Mouse (Mus musculus): ENCODE data around the gene Hrc. TPM values are rescaled to one million over a fixed set of nuclear protein-coding genes. Genes with fewer than 3 reads are reported as not detected.
A peak's percentile ranks its signal among the peaks of the same experiment; 100 is the strongest.

Hrc gene
- polyA plus RNA-seq, 1 experiment from 2014 or later = 0.86 TPM

DNA sequence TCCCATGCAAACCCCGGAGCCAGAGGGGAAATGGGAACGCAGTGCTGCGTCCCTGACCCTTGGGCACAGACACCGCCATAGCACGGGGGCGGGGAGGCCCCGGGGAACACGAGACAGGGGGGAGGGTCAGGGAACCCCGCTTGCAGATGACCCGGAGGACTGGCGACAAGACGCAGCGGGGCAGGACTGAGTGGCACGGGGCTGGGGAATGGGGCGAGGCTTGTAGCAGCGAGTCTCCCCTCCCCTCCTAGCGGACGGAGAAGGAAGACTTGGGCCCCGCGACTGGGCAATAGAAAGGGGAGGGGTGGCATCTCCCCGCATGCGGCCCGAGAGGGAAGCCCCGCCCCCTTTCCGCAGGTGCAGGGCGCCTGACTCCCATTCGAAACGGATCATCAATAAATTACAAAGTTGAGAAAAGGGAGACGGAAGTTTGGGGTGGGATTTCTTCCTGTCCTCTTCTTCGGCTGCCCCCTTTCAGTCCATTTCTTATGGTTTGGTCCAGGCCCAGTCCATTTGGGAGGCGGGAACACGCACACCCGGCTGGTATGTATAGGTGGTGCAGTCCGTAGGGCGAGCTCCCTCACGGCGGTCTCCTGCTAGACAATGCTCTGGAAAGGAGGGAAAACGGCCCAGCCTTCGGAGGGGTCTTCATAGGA, 4.4 kb downstream of the Hrc start:
- Histone ChIP-seq H3K36me3 (ENCODE audit: control insufficient read depth, insufficient read depth, low read length) (no peaks in the 10 kb centered on the region), H3K27ac (ENCODE audit: low read length) (peak overlapping the region; percentile 82), H3K4me2 (ENCODE audit: low read depth, low read length) (peak overlapping the region; percentile 95), H3K4me1 (ENCODE audit: control insufficient read depth, insufficient read depth, low read length) (peaks cover 46% of the 10 kb centered on the region), H3K9ac (ENCODE audit: low read depth, low read length) (peak overlapping the region; percentile 75), H3K27me3 (replicated peaks; ENCODE audit: control insufficient read depth, insufficient read depth, low read length) (no peaks in the 10 kb centered on the region), H3K4me3 (ENCODE audit: low read length) (peak overlapping the region; percentile 64), H3K9me3 (ENCODE audit: control insufficient read depth, low read length) (no peaks in the 10 kb centered on the region)
- under 1% methylated on average over 36 of the region's 39 CpGs for WGBS
- peak; percentile 83 for ATAC-seq

DNA sequence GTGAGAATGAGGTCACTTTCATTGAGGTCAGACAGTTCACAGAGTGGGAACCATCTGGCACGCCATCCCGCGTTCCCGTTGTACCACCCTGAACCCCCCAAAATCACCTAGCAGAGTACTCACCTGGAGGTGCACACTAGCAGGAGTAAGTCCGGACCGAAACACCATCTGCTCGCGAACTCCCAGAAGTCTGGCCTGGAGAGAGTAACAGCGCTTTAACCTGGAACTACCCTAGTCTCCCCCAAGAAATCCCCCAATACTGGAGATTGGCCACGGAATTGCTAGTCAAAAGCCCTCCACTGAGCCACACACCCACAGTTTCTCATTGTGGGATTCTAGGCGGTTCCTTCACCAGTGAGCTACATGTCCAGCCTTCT, 5.0 kb downstream of the Hrc start:
- Histone ChIP-seq H3K4me2 (ENCODE audit: low read depth, low read length) (peak overlapping the region; percentile 95), H3K27ac (ENCODE audit: low read length) (peak overlapping the region; percentile 52; the same call in 1 of the 2 replicates), H3K4me1 (ENCODE audit: control insufficient read depth, insufficient read depth, low read length) (peaks cover 41% of the 10 kb centered on the region), H3K27me3 (replicated peaks; ENCODE audit: control insufficient read depth, insufficient read depth, low read length) (no peaks in the 10 kb centered on the region), H3K4me3 (ENCODE audit: low read length) (peak overlapping the region; percentile 64), H3K36me3 (ENCODE audit: control insufficient read depth, insufficient read depth, low read length) (no peaks in the 10 kb centered on the region), H3K9me3 (ENCODE audit: control insufficient read depth, low read length) (no peaks in the 10 kb centered on the region), H3K9ac (ENCODE audit: low read depth, low read length) (peak overlapping the region; percentile 75)
- ATAC-seq = no peak
- 1% methylated on average over 11 of the region's 11 CpGs for WGBS

GRCm38 (mm10) chr7:45340669-45341068, 5.6 kb downstream of the Hrc start:
- Histone ChIP-seq H3K36me3 (ENCODE audit: control insufficient read depth, insufficient read depth, low read length) (no peaks in the 10 kb centered on the region), H3K27me3 (replicated peaks; ENCODE audit: control insufficient read depth, insufficient read depth, low read length) (no peaks in the 10 kb centered on the region), H3K4me2 (ENCODE audit: low read depth, low read length) (peak overlapping the region; percentile 95), H3K9me3 (ENCODE audit: control insufficient read depth, low read length) (no peaks in the 10 kb centered on the region), H3K4me1 (ENCODE audit: control insufficient read depth, insufficient read depth, low read length) (peaks cover 39% of the 10 kb centered on the region), H3K9ac (ENCODE audit: low read depth, low read length) (peak overlapping the region; percentile 75; the same call in 1 of the 2 replicates), H3K27ac (ENCODE audit: low read length) (no peak overlapping the region; the same call in 1 of the 2 replicates), H3K4me3 (ENCODE audit: low read length) (peak overlapping the region; percentile 64)
- ATAC-seq = peak; percentile 29; the same call in 1 of the 2 replicates
- 1% methylated on average over 11 of the region's 11 CpGs for WGBS

DNA sequence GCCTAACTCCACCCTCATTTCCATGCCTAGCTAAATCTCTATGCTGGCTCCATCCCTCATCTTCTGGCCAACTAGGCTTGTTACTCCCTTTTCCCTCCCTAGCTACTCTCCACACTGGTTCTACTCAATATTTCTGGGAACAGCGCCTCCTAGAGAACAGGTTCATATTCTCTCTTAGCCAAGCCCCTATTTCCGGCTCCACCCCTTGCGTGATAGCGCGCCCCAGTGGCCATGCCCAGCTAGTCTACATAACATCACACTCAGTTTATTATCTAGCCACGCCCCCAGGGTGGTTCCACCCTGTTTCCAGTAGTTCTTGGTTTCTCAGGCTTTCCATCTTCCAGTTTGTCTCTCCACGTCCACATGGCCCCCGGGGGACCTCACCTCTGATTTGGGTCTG, 6.2 kb downstream of the Hrc start:
- Histone ChIP-seq H3K36me3 (ENCODE audit: control insufficient read depth, insufficient read depth, low read length) (no peaks in the 10 kb centered on the region), H3K4me1 (ENCODE audit: control insufficient read depth, insufficient read depth, low read length) (peaks cover 39% of the 10 kb centered on the region), H3K27me3 (replicated peaks; ENCODE audit: control insufficient read depth, insufficient read depth, low read length) (no peaks in the 10 kb centered on the region), H3K9me3 (ENCODE audit: control insufficient read depth, low read length) (no peaks in the 10 kb centered on the region), H3K27ac (ENCODE audit: low read length) (no peak overlapping the region; the same call in none of the 2 replicates), H3K4me2 (ENCODE audit: low read depth, low read length) (peak overlapping the region; percentile 95), H3K9ac (ENCODE audit: low read depth, low read length) (no peak overlapping the region), H3K4me3 (ENCODE audit: low read length) (peak overlapping the region; percentile 64)
- 4% methylated on average over 8 of the region's 8 CpGs for WGBS
- peak; percentile 38 for ATAC-seq

- no peaks in the 10 kb centered on the region for H3K36me3 ChIP-seq (ENCODE audit: control insufficient read depth, insufficient read depth, low read length)
- WGBS = 89% methylated on average over 11 of the region's 11 CpGs
- no peak for ATAC-seq
- no peak overlapping the region for H3K9ac ChIP-seq (ENCODE audit: low read depth, low read length)
- no peak overlapping the region for H3K27ac ChIP-seq (ENCODE audit: low read length)
- no peaks in the 10 kb centered on the region for H3K27me3 ChIP-seq (replicated peaks; ENCODE audit: control insufficient read depth, insufficient read depth, low read length)
- no peak overlapping the region for H3K4me2 ChIP-seq (ENCODE audit: low read depth, low read length)
- no peaks in the 10 kb centered on the region for H3K9me3 ChIP-seq (ENCODE audit: control insufficient read depth, low read length)
- no peak overlapping the region for H3K4me3 ChIP-seq (ENCODE audit: low read length)
- H3K4me1 ChIP-seq (ENCODE audit: control insufficient read depth, insufficient read depth, low read length) = peaks cover 39% of the 10 kb centered on the region
Measured at GRCm38 (mm10) chr7:45342081-45342480, 7.0 kb downstream of the Hrc start.

DNA sequence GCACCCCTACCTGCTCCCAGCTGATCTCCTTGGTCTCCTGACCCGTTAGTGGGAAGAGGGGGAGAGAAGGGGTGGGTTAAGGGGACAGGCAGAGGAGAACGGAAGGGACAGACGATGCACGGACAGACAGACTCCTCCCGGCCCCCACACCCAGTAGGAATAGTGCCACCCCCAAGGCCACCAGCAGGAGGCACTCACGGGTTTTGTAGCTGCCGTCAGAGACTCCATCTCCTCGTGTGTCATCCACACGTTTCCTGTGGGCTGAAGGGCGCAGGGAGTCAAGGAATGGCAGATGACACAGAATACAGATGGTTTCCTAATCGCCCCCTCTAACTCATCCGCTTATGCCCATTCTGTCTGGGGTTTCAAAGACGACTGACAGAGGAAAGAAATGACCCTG, 8.5 kb downstream of the Hrc start:
- Histone ChIP-seq H3K9me3 (ENCODE audit: control insufficient read depth, low read length) (no peaks in the 10 kb centered on the region), H3K4me3 (ENCODE audit: low read length) (no peak overlapping the region), H3K27ac (ENCODE audit: low read length) (no peak overlapping the region), H3K9ac (ENCODE audit: low read depth, low read length) (no peak overlapping the region; the same call in 1 of the 2 replicates), H3K4me2 (ENCODE audit: low read depth, low read length) (no peak overlapping the region), H3K36me3 (ENCODE audit: control insufficient read depth, insufficient read depth, low read length) (no peaks in the 10 kb centered on the region), H3K4me1 (ENCODE audit: control insufficient read depth, insufficient read depth, low read length) (peaks cover 26% of the 10 kb centered on the region), H3K27me3 (replicated peaks; ENCODE audit: control insufficient read depth, insufficient read depth, low read length) (no peaks in the 10 kb centered on the region)
- ATAC-seq = no peak
- 34% methylated on average over 13 of the region's 13 CpGs for WGBS

GRCm38 (mm10) chr7:45346905-45347304, 11.8 kb downstream of the Hrc start:
- Histone ChIP-seq H3K4me3 (ENCODE audit: low read length) (no peak overlapping the region), H3K36me3 (ENCODE audit: control insufficient read depth, insufficient read depth, low read length) (no peaks in the 10 kb centered on the region), H3K9me3 (ENCODE audit: control insufficient read depth, low read length) (no peaks in the 10 kb centered on the region), H3K4me1 (ENCODE audit: control insufficient read depth, insufficient read depth, low read length) (no peaks in the 10 kb centered on the region), H3K27ac (ENCODE audit: low read length) (no peak overlapping the region), H3K9ac (ENCODE audit: low read depth, low read length) (no peak overlapping the region), H3K27me3 (replicated peaks; ENCODE audit: control insufficient read depth, insufficient read depth, low read length) (no peaks in the 10 kb centered on the region), H3K4me2 (ENCODE audit: low read depth, low read length) (no peak overlapping the region)
- 68% methylated on average over 13 of the region's 13 CpGs for WGBS
- no peak for ATAC-seq

DNA sequence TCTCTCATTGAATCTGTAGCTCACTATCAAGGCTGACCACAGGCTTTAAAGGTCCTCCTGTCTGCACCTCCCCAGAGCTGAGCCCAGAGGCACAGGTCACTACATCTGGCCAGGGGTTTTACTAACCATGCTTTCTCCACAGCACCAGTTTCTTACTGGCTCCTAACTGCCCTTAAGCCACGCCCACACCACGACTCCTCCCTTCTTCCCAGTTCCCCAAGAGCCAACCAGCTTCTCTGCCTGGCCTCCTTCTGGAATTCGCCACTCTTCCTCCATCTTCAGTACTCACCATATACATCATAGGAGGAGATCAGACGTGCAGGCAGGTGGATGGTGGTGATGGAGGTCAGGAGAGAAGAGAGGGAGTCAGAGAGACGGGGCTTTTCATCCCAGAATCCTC, 18.0 kb downstream of the Hrc start:
- no peak overlapping the region for H3K9ac ChIP-seq (ENCODE audit: low read depth, low read length)
- no peak overlapping the region for H3K4me3 ChIP-seq (ENCODE audit: low read length)
- H3K27me3 ChIP-seq (replicated peaks; ENCODE audit: control insufficient read depth, insufficient read depth, low read length) = no peaks in the 10 kb centered on the region
- H3K36me3 ChIP-seq (ENCODE audit: control insufficient read depth, insufficient read depth, low read length) = no peaks in the 10 kb centered on the region
- no peak overlapping the region for H3K4me2 ChIP-seq (ENCODE audit: low read depth, low read length)
- ATAC-seq = no peak
- 31% methylated on average over 5 of the region's 5 CpGs for WGBS
- no peak overlapping the region for H3K27ac ChIP-seq (ENCODE audit: low read length)
- H3K9me3 ChIP-seq (ENCODE audit: control insufficient read depth, low read length) = no peaks in the 10 kb centered on the region
- no peaks in the 10 kb centered on the region for H3K4me1 ChIP-seq (ENCODE audit: control insufficient read depth, insufficient read depth, low read length)

GRCm38 (mm10) chr7:45355318-45356020, 20.4 kb downstream of the Hrc start:
- Histone ChIP-seq H3K4me1 (ENCODE audit: control insufficient read depth, insufficient read depth, low read length) (no peaks in the 10 kb centered on the region), H3K36me3 (ENCODE audit: control insufficient read depth, insufficient read depth, low read length) (no peaks in the 10 kb centered on the region), H3K4me2 (ENCODE audit: low read depth, low read length) (no peak overlapping the region), H3K4me3 (ENCODE audit: low read length) (peak overlapping the region; percentile 18; the same call in 1 of the 2 replicates), H3K27ac (ENCODE audit: low read length) (no peak overlapping the region), H3K9me3 (ENCODE audit: control insufficient read depth, low read length) (no peaks in the 10 kb centered on the region), H3K27me3 (replicated peaks; ENCODE audit: control insufficient read depth, insufficient read depth, low read length) (0 out of 2 replicates have a peak, but pooled peaks cover 2% of the 10 kb centered on the region), H3K9ac (ENCODE audit: low read depth, low read length) (no peak overlapping the region)
- 0 out of 2 replicates have a peak, but pooled peaks have one; percentile 14 for ATAC-seq
- WGBS = 70% methylated on average over 15 of the region's 15 CpGs
